Mouse (Mus musculus) midbrain, embryonic 14.5 days (tissue): ENCODE results near the gene Pycr2. TPM values are rescaled to one million over a fixed set of nuclear protein-coding genes. Genes with fewer than 3 reads are reported as not detected.

Experiments
- ATAC-seq: fragments of 200-750 bp; cut with Nextera tagmentation; 2 replicates; pipeline ENCODE4 v1.8.0; 2017; ENCODE audit warnings: moderate number of reproducible peaks, moderate library complexity; ENCODE audit not compliant: low FRiP score, low TSS enrichment
- DNase-seq: peaks from one replicate; pipeline ENCODE4 v3.0.0-alpha.2; 2015
- H3K27ac ChIP-seq: fragments of 300-500 bp; sonication (generic); replicated peaks from 2 replicates; pipeline ENCODE4 v1.5.1; 2014; ENCODE audit warnings: mild to moderate bottlenecking, low read depth, low read length, moderate library complexity
- H3K27me3 ChIP-seq: fragments of 300-500 bp; sonication (generic); 2 replicates; pipeline ENCODE4 v1.6.1; 2014; ENCODE audit warnings: low read length, control low read depth, mixed read lengths; ENCODE audit not compliant: control insufficient read depth, insufficient read depth
- H3K36me3 ChIP-seq: fragments of 300-500 bp; sonication (generic); 2 replicates; pipeline ENCODE4 v1.6.1; 2014; ENCODE audit warnings: low read length, control low read depth; ENCODE audit not compliant: control insufficient read depth, insufficient read depth
- H3K4me1 ChIP-seq: fragments of 300-500 bp; sonication (generic); 2 replicates; pipeline ENCODE4 v1.6.1; 2014; ENCODE audit warnings: mild to moderate bottlenecking, antibody characterized with exemption, low read length, control low read depth; ENCODE audit not compliant: control insufficient read depth, insufficient read depth
- H3K4me2 ChIP-seq: fragments of 300-500 bp; sonication (generic); 2 replicates; pipeline ENCODE4 v1.6.1; 2014; ENCODE audit warnings: mild to moderate bottlenecking, low read length, moderate library complexity
- H3K4me3 ChIP-seq: fragments of 300-500 bp; sonication (generic); replicated peaks from 2 replicates; pipeline ENCODE4 v1.5.1; 2014; ENCODE audit warnings: low read depth, low read length
- H3K9ac ChIP-seq: fragments of 300-500 bp; sonication (generic); replicated peaks from 2 replicates; pipeline ENCODE4 v1.6.1; 2014; ENCODE audit warnings: mild to moderate bottlenecking, low read length, moderate library complexity
- H3K9me3 ChIP-seq: fragments of 300-500 bp; sonication (generic); 2 replicates; pipeline ENCODE4 v1.6.1; 2016; ENCODE audit warnings: low read length, control low read depth, mixed read lengths; ENCODE audit not compliant: control insufficient read depth
- WGBS: fragments of 180-500 bp; shearing (Covaris S2); extraction: QIAGEN DNeasy Blood & Tissue Kit; methylation state at CpG from one replicate; pipeline ENCODE4 v1.1.7; 2014; 5-methylcytosine and 5-hydroxymethylcytosine counted together
- polyA plus RNA-seq: library from polyadenylated mRNA; unstranded; fragments of >200 nt; fragmentation: Nextera tagmentation; extraction: Ambion mirVana; gene quantifications from 2 replicates; pipeline ENCODE4 v1.2.1, GENCODE M21; 2014

Pycr2 gene
- polyA plus RNA-seq, 1 experiment from 2014 or later: 69.9 TPM

DNA sequence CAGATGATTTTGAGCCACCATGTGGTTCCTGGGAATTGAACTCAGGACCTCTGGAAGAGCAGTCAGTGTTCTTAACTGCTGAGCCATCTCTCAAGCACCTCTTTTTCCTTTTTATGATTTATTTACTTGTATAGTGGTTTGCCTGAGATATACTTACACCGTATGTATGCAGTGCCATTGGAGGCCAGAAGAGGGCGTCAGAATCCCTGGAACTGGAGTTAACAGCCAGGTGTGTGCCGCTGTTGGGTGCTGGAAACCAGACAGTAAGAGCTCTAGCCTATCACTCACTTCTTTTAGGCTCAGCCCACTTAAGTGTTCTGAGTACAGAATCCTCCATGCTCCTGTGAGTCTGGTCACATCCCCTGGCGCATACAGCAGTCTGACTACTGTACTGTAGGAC is 26.6 kb upstream of the Pycr2 start:
- no peak for ATAC-seq
- DNase-seq: no peak
- Histone ChIP-seq H3K9me3 (no peaks in the 10 kb centered on the region), H3K27ac (no peak overlapping the region), H3K9ac (no peak overlapping the region), H3K4me2 (no peak overlapping the region), H3K36me3 (no peaks in the 10 kb centered on the region), H3K27me3 (no peaks in the 10 kb centered on the region), H3K4me1 (no peaks in the 10 kb centered on the region), H3K4me3 (no peak overlapping the region)
- 72% methylated on average over 4 of the region's 4 CpGs for WGBS

DNA sequence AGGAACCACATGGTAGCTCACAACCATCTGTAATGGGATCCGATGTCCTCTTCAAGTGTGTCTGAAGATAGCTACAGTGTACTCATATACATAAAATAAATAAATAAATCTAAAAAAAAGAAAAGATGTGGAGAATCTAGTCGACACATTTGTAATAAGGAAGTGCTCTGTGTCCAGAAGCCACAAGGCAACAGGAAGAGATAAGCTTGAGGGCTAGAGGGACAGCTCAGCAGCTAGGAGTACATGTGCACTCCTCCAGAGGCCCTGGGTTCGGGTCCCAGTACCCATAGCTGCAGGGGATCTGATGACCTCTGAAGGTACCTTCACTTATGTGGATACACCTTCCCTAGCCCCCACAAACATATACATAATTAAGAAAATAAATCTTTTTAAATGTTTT is 22.3 kb upstream of the Pycr2 start:
- DNase-seq (no peak), ATAC-seq (no peak)
- Histone ChIP-seq H3K4me1 (0 out of 2 replicates have a peak, but pooled peaks cover 4% of the 10 kb centered on the region), H3K27me3 (no peaks in the 10 kb centered on the region), H3K4me3 (no peak overlapping the region), H3K4me2 (no peak overlapping the region), H3K36me3 (no peaks in the 10 kb centered on the region), H3K27ac (no peak overlapping the region), H3K9ac (no peak overlapping the region), H3K9me3 (no peaks in the 10 kb centered on the region)
- WGBS: 78% methylated on average over 3 of the region's 3 CpGs

DNA sequence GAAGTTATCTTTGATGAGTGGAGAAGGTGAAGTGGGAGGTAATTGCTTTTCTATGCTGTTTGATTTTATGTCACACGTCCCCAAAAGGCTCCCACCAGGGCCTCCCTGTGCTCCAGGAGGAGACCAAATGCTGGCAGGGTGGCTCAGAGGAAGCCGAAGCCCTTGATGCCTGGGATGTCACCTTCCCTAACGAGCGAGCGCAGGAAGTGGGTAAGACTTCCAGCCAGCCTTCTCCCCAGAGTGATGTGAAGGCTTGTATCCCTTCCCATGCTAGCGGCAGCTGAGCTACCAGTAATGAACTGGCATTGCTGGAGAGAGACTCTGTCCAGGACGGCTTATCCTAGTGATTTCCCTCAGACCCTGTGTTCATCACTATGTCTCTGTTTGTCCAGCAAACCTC is 20.4 kb upstream of the Pycr2 start:
- ATAC-seq (no peak), DNase-seq (peak; percentile 3)
- H3K27me3 ChIP-seq: no peaks in the 10 kb centered on the region
- WGBS: 49% methylated on average over 7 of the region's 7 CpGs
- no peak overlapping the region for H3K4me3 ChIP-seq
- H3K4me2 ChIP-seq: no peak overlapping the region
- no peaks in the 10 kb centered on the region for H3K9me3 ChIP-seq
- H3K27ac ChIP-seq: no peak overlapping the region
- no peaks in the 10 kb centered on the region for H3K36me3 ChIP-seq
- H3K4me1 ChIP-seq: peaks cover 12% of the 10 kb centered on the region; the same call in 1 of the 2 replicates
- no peak overlapping the region for H3K9ac ChIP-seq

DNA sequence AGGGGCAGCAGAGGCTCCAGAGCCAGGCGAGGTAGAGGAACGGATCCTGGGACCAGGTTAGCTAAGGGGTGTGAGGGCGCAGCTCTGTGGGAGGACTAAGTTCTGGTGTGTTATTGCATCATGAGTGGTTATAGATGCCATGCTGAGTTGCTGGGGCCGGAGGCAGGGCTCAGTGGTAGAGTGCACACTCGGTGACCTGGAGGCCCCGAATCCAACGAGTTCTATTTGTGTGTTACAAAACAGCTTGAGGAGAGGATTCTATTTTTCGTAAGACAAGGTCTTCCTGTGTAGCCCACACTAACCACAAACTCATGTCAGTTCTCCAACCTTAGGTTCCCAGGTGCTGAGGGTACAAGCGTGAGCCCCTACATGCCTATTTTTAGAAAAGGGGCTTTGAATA is 19.6 kb upstream of the Pycr2 start:
- H3K9ac ChIP-seq: no peak overlapping the region
- H3K27me3 ChIP-seq: no peaks in the 10 kb centered on the region
- peaks cover 16% of the 10 kb centered on the region; the same call in 1 of the 2 replicates for H3K4me1 ChIP-seq
- WGBS: 85% methylated on average over 9 of the region's 9 CpGs
- H3K4me3 ChIP-seq: no peak overlapping the region
- no peak overlapping the region for H3K27ac ChIP-seq
- no peak overlapping the region for H3K4me2 ChIP-seq
- DNase-seq: no peak
- H3K9me3 ChIP-seq: no peaks in the 10 kb centered on the region
- no peak for ATAC-seq
- no peaks in the 10 kb centered on the region for H3K36me3 ChIP-seq

- Histone ChIP-seq H3K27me3 (no peaks in the 10 kb centered on the region), H3K9me3 (no peaks in the 10 kb centered on the region), H3K9ac (no peak overlapping the region), H3K4me2 (0 out of 2 replicates have a peak overlapping the region, but pooled peaks have one; percentile 15), H3K4me3 (no peak overlapping the region), H3K36me3 (no peaks in the 10 kb centered on the region), H3K4me1 (peaks cover 16% of the 10 kb centered on the region; the same call in 1 of the 2 replicates), H3K27ac (no peak overlapping the region)
- ATAC-seq: peak; percentile 69; the same call in 1 of the 2 replicates
- WGBS: 7% methylated on average over 13 of the region's 13 CpGs
- DNase-seq: peak; percentile 59
These were observed 15.5 kb upstream of the Pycr2 start for GRCm38 (mm10) chr1:180888556-180889042.

GRCm38 (mm10) chr1:180889172-180889571 is 14.9 kb upstream of the Pycr2 start:
- H3K4me3 ChIP-seq: no peak overlapping the region
- no peak overlapping the region for H3K4me2 ChIP-seq
- H3K27me3 ChIP-seq: no peaks in the 10 kb centered on the region; the same call in 1 of the 2 replicates
- DNase-seq (no peak), ATAC-seq (no peak)
- 41% methylated on average over 7 of the region's 7 CpGs for WGBS
- H3K27ac ChIP-seq: no peak overlapping the region
- H3K36me3 ChIP-seq: no peaks in the 10 kb centered on the region
- H3K4me1 ChIP-seq: peaks cover 12% of the 10 kb centered on the region; the same call in 1 of the 2 replicates
- H3K9ac ChIP-seq: no peak overlapping the region
- H3K9me3 ChIP-seq: no peaks in the 10 kb centered on the region

DNA sequence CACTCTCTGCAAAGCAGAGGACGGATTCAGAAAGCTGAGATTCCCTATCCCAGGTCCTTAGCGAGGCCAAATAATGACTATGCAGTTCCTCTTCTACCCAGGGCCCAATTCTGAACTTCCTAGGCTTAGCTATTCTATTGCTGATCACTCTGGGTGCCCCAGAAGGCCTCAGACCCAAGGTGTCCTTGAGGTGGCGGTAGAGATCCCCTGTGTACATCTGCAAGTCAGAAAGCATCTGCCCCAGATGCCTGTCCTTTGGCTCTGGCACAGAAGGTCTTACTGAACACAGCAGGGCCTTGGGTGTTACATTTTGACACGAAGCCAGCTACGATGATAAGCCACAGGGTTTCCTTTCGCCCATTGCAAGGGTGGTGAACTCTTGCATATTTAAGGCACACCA is 14.3 kb upstream of the Pycr2 start:
- ATAC-seq: no peak
- H3K4me3 ChIP-seq: no peak overlapping the region
- no peak overlapping the region for H3K4me2 ChIP-seq
- no peaks in the 10 kb centered on the region for H3K9me3 ChIP-seq
- no peak for DNase-seq
- H3K27me3 ChIP-seq: peaks cover 5% of the 10 kb centered on the region; the same call in 1 of the 2 replicates
- H3K36me3 ChIP-seq: no peaks in the 10 kb centered on the region
- H3K4me1 ChIP-seq: peaks cover 12% of the 10 kb centered on the region; the same call in 1 of the 2 replicates
- no peak overlapping the region for H3K27ac ChIP-seq
- 56% methylated on average over 6 of the region's 6 CpGs for WGBS
- H3K9ac ChIP-seq: no peak overlapping the region

DNA sequence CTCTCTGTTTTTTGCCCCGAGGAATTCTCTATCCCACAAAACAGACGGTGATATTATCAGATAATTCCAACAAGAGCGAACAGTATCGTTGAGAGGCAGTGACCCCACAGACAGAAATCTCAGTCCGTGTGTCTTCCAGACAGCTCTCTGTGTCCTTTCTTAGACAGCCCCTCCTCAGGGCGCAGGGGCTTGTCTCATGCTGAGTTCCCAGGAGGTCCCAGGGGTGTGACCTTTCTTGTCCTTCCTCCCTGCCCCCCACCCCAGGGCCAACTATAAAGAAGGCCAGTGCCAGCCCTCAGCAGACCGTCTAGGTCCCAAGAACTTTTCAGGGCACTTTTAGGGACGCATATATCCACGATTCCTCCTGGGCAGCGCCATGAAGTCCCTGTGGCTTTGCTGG is 11.3 kb upstream of the Pycr2 start, which contains the start of gene Lefty2:
Lefty2 (plus strand) TSS at position 301 of the 400 bp plus-strand sequence.
- ATAC-seq: no peak
- 63% methylated on average over 10 of the region's 10 CpGs for WGBS
- no peak within 1 kb of the TSS for H3K9ac ChIP-seq
- H3K36me3 ChIP-seq: no peaks in the 10 kb centered on the region
- H3K4me3 ChIP-seq: no peak within 1 kb of the TSS
- peaks cover 12% of the 10 kb centered on the region; the same call in 1 of the 2 replicates for H3K4me1 ChIP-seq
- no peak for DNase-seq
- H3K27ac ChIP-seq: no peak within 1 kb of the TSS
- H3K4me2 ChIP-seq: no peak within 1 kb of the TSS; the same call in 1 of the 2 replicates
- H3K9me3 ChIP-seq: no peaks in the 10 kb centered on the region
- peaks cover 14% of the 10 kb centered on the region for H3K27me3 ChIP-seq
